Mouse (Mus musculus): ENCODE results near the gene Lifr.

The Lifr gene

DNA sequence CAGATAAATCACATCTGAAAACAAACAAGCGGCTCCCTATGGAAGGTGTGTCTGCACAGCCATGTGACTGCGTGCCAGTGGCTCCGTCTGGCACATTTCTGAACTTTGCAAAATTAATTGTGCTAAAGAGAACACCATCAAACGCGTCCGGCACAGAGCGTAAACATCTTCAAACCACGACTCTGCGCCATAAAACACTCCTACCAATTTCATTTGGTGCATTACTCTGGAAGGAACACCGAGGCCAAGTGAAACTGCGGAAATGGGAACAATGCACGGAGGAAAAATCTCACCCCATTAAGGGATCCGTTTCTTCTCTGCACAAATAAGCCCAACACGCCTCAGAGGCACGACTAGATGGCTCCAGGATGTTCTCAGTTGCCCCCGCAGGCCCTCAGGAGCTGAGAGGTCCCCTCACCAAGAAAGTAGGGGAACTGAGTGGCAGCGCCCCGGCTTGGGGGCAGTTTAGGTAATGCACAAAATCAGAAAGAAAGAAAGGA, 38.3 kb downstream of the Lifr start:
- DNase-seq (ENCODE audit: low spot score in 2 of 2): peak in 1 of 2 experiments; percentile 28

DNA sequence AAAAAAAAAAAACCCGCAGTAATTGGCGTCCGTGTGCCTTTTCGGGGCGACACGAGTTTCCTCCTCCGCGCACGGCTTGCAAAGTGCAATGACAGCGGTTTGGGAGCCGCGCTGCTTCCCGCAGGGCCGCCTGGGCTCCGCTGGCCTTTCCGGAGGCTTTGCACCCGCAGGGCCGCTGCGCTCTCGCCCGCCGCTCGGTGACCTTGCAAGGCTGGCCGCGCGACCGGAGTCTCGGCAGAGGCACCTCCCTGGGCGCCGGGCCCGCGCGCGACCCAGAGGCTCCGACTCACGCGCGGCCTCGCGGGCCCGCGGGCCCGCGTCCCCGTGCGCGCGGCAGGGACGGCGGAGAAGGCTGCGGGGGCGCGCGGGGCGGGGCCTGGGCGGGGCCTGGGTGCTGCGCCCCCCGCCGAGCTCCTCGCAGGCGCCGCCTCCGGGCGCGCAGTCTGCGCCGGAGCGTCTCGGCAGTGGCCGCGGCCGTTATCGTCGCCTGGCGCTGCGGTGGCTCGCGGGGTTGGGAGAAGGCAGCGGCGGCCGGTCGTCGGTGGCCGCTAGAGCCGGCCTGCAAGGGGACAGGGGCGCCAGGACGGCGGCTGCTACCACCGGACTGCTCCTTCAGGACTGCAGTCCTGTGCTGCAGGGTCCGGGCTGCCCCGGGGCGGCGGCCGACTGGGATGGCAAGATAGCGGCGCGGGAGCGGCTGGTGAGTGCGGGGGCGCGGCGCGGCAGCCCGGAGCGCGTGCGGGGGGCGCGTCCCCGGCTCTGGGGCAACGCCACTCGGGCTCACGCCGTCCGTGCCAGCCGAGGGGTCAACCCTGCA, 38.9 kb downstream of the Lifr start:
- peak; percentile 76 to 84 for DNase-seq (ENCODE audit: low spot score in 2 of 2)

DNA sequence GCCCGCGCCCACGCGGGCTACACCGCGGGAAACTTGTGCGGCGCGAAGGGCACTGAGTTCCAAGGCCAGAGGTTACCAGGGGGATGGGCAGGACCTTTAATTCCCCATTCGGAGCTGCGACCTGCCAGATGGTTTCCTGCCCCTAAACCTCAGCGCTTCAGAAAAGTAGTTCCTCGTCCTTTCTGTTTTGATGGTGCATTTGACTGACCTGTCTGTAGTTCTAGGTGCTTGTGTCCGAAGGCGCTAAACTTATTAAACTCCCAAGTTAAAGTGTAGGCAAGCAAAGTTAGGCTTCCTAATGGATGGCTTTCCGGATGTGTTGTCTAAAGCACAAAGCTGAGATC, 39.5 kb downstream of the Lifr start:
- no peak for DNase-seq (ENCODE audit: low spot score in 2 of 2)

DNA sequence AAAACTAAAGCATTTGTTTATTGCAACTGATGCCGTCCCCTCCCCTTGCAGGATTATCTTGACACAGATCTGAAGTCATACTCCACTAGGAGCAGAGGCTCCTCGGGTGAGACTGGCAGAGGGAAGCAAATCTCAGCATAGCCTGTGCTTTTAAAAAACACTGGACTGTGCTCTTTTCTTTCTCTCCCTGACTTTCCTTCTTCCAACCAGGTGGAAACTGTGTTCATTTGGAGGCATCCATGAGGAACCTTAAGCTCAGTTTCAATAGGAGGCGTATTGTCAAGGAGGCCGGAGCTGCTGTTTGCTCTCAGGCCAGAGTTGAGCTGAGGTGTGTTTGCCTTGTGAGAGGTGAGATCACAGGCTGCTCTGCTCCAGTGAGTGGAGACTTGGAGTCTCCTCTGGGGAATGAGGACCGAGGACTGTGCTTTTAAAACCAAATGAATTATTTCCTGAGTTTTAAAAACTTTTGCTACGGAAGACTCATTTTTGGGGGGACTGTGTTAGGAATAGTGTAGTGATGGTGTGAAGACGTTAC, 40.3 kb downstream of the Lifr start:
- no peak for DNase-seq (ENCODE audit: low spot score in 2 of 2)

DNA sequence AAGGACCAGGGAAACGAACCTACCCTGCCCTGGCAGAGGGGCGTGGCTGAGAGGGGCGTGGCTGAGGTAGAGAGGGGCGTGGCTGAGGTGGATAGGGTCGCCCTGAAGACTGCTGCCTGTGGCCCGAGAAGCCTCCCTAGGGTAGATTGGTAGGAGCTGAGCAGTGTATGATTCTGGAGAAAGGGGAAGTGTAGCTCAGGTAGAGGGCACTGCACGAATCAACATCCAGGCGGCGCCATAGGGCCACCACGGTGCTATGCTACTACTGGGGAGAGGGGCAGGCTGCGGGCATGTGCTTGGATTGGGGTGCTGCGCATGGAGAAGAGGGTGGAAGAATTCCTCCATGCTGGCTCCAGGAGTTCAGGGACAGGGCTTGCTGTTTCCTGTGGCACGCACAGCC, 42.3 kb downstream of the Lifr start:
- no peak for DNase-seq (ENCODE audit: low spot score in 2 of 2)

DNA sequence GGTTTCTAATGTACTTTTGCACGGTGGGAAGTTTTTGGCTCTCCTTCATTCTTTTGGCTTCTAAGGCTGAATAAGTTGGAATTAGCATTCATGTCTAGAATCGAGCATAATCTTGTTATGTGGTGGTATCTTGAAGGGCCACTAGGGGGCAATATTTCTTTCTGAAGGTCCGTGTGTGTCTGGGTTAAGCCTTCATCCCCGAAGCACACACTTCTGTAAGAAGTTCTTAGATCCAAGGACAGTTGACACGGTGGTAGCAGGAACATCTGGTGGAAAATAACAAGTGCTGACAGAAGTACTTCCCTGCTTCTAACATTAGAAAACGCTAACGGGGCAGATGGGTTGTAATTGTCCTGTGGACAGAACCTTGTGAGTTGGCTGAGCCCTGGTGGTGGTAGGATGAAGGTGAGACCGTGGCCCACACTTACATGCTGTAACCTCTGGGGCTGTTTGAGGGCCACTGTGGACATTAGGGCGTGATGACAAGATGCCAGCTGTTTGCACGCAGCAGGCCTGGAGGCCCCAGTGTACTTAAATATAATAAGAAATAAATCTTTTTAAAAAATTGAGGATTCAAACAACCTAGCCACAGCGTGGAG, 44.1 kb downstream of the Lifr start:
- no peak for DNase-seq (ENCODE audit: low spot score in 2 of 2)

DNA sequence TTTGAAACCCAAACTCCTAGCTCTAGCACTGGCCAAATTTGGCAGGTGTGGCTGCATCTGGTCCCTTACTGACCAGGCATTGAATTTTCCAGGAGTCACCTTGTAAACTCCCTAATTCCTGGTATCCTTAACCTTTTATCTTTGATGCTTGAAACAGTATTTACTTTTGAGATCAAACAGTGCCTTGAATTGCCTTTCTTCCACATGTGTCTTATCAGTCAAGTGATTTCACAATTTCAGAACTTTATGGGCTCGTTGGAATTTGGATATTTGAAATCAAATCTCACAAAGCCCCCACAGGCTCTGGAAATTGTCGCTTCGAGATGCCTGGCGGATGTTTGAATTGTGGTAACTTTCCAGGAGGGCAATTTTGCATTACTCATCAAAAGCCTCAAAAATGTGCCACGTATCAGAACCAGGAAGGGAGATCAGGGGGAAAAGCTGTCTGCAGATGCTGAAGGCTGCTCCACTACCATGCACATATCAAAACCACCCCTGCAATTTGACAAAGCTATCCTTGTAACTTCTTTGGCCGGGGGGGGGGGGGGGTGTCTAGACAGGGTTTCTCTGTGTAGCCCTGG, 45.7 kb downstream of the Lifr start:
- DNase-seq (ENCODE audit: low spot score in 2 of 2): no peak

DNA sequence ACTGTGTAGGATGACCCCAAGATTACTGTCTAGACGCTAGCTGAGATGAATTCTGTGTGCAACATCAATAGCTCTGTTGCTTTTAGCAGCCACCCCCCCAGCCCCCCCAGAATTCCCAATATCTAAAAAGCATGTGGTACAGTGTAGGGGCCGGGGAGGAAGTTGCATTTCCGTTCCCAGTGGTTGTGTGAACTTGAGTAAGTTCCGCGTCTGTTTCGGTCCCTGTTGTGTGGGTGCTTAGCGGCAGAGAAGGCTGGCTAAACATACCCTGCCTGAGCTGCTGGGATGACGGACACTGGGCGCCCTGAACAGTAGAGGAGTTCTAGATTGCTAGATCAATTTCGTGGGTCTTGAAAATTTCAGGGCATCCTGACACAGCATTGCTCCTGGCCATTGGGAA, 46.5 kb downstream of the Lifr start:
- no peak for DNase-seq (ENCODE audit: low spot score in 2 of 2)

DNA sequence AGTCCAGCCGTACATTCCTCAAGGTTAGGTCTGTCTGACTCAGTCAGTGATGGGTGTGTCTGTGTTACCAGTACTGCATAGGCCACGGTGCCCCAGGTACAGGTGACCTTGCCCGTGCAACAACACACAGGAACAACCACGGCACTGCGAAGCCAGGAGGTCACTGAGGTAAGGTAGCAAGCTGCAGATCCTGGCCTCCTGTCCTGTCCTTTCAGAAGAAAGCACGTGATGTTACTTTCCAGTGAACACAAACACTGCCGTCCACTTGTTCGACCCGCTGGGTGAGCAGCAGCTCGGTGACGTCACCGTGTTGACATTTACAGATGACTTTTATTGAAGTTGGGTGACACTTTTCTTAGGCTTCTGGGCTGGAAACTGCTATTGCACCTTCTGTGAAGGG, 47.2 kb downstream of the Lifr start:
- DNase-seq (ENCODE audit: low spot score in 2 of 2): peak; percentile 46 to 55

DNA sequence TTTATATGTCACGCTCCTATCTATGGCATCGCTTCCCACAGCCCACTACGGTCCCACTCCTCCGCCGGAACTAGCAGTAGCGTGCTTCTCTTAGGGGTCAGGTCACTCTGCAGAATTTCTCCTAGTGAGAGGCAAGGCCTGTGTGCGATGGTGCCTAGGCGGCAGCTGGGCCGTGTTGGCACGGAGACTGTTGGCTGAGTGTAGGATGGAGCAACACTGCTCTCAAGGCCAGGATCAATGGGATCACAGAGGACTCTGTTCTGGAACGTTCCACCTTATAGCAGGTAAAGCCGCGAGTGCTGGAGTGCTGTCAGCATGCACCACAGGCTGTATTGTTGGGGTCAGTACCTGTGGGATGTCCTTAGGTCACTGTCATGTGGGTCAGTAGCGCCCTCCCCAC, 48.1 kb downstream of the Lifr start:
- no peak for DNase-seq (ENCODE audit: low spot score in 2 of 2)

DNA sequence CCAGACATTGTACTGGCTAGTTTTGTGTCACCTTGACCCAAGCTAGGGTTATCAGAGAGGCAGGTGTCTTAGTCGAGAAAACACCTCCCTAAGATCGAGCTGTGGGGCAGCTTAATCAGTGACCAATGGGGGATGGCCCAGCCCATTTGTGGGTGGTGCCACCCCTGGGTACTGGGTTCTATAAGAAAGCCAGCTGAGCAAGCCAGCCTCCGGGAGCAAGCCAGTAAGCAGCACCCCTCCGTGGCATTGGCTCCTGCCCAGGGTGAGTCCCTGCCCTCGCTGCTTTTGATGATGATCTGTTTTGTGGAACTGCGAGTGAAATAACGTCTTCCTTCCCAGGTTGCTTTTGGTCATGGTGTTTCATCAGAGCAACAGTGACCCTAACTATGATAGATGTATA, 49.9 kb downstream of the Lifr start:
- no peak for DNase-seq (ENCODE audit: low spot score in 2 of 2)

DNA sequence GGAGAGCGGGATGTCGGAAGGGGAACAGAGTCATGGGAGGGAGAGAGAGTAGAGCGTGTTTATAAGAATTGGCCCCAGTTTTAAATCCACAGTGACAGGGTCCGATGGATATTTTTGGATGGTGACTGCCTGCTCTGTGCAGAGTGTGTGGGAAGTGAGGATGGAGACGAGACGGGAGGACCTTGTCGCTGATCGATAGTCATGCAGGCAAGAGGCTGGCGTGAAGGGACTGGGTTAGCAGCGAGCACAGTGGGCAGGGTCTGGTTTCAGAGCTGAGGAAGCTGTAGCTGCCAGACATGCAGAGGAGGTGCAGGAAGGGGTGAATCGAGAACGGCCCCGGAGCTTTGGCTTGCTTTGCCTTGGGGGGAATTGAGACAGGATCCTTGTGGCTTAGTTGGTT, 50.8 kb downstream of the Lifr start:
- no peak for DNase-seq (ENCODE audit: low spot score in 2 of 2)

DNA sequence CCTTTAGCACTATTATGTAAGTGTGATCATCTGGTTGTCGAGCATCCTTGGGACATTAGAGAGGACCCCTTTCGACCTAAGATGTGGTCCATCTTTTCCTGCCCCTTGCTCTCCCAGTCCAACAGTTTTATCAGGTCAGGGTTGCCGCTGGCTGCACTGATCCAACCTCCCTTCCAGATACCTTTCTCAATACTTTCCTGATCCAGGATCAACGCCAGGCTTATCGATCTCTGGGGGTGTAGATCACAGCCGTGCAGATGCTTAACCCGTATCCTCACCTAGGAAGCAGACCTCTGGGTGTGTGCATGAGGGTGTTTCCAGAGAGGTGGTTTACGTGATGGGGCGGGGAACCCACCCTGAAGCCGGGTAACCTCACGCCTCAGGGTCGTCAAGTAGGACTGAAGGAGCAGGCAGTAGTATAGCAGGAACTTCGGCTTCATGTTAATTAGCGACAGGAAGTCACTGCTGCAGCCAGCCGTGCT, 53.3 kb downstream of the Lifr start:
- DNase-seq (ENCODE audit: low spot score in 2 of 2): no peak

DNA sequence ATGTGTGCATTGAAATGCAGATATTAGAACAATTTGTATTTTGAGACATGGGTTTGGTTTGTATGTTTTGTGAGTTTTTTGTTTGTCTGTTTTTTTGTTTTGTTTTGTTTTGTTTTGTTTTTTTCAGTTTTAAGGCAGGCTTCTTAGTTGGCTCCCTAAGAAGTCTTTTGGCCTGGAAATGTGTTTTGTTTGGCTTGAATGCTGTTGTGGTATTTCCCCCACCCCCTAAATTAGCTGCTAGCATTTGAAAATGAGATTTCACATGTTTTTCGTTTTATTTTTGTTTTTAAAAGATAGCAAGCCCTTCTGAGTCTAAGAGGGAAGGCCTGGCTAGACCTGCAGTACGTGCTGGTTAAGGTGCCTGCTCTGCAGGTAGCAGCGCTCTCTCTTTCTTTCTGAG, 54.1 kb downstream of the Lifr start:
- DNase-seq (ENCODE audit: low spot score in 2 of 2): no peak

DNA sequence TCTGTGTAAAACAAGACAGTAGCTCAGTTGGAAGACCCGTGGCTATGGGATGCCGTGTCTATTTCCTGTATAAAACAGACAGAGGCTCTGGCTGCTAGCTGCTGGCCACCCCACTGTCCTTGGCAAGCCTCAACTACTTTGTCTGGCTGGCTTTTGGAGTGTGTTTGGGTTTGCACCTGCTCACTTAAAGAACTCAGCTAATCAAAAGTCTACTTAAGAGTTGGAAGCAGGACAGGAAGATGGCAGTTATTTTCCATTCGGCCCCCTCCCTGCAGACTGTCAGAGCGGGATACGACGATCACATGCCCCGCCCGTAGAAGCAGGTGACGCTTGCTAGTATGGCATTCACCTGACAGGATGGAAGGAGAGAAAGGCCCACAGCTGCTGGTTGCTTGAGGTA, 54.5 kb downstream of the Lifr start:
- no peak for DNase-seq (ENCODE audit: low spot score in 2 of 2)

DNA sequence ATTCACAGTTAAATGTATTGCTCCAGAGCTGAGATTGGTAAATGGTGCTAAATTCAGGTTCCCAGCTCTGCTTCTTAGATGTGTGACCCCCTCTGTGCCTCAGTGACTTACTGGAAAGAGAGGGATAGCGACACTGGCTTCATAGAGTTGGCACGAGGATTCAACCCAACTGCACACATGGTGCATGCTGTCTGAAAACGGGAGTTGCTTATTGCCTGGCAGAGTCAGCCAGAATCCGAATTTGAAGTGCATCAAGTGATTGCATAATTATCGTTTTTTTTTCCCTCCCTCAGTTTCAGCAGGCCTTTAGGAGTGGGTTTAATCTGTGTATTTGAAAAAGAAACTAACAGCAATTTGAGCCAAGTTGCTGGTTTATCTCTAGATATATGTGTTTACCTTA, 55.1 kb downstream of the Lifr start:
- DNase-seq (ENCODE audit: low spot score in 2 of 2): no peak

DNA sequence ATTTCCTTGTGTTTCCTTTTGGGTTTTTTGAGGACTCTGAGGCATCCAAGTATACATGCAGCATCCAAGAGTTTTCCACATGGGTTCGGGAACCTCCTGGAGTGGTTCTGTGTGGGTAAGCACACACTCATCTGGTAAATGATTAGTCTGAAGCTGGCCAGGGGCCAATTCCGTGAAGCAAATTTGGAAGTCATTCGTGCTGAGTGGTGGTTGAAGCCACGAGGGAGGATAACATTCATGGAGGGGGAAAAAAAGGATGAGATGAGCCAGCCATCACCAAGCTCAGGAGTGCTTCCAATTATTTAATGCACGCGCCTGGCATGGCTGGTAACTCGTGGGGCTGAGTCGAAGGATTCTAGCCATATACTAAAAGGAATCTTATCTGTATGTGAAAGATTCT, 56.1 kb downstream of the Lifr start:
- DNase-seq (ENCODE audit: low spot score in 2 of 2): no peak

DNA sequence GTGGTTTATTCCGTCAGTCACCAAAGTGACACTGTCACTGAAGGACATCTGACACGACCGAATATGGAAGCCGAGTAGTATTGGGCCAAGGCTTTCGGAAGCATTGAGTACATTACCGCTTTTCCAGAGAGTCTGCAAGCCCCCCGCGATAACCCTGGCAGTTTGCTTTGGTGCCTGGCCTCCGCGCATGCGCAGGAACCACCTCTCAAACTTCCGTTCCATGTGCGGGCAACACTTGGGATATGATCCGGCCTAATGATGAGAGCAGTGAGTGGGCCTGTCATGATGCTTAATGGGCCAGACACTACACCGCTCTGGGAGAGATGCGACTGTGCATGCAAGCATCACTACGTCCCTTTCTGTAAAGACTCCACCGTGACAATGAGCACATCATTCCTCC, 59.4 kb downstream of the Lifr start:
- no peak for DNase-seq (ENCODE audit: low spot score in 2 of 2)

DNA sequence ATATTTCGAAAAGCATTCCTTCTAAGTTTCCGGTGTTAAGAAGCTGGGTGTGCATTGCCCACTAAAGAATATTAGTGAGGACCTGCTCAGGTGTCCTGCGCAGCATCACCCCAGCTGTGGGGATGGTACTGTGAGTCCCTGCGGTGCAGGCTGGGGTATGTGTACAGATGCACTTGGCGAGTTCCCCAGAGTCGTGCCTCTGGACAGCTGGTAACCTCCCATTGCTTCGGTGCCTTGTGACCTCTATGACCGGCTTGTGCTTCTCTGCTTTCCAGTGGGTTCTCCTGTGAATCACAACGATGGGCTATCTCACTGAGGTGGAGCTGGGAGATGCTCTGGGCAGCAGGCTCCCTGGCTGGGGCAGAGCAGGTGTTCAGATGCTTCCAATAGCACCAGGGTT, 60.2 kb downstream of the Lifr start:
- DNase-seq (ENCODE audit: low spot score in 2 of 2): no peak

DNA sequence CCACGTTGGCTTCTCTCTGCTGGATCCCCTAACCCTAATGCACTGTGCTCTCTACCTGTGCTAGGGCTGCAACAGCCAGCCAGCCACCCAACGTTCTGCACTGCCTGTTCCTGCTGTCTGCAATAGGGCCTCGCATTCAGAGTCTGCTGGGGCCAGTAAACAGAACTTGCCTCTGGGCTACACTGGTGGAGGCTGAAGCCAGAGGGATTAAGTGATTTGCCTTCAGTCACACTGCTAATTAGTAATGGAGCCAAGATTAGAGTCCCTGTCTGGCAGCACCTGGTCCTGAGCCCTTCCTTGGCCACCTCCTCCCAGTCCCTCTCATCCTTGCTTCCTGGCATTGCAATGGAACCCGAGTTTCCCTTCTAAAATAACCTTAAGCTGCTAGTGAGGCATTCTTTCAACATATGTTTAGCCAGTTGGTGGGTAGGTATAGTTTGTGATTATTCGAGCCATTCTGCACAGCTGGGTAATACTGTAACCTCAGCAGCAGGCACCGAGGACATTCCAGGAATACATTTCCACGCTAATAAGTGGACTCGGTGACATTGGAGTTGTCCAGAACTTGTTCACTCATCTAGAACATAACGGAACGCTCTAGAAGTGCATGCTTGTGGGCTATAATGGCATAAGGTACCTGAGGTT, 61.8 kb downstream of the Lifr start:
- DNase-seq (ENCODE audit: low spot score in 2 of 2): no peak

DNA sequence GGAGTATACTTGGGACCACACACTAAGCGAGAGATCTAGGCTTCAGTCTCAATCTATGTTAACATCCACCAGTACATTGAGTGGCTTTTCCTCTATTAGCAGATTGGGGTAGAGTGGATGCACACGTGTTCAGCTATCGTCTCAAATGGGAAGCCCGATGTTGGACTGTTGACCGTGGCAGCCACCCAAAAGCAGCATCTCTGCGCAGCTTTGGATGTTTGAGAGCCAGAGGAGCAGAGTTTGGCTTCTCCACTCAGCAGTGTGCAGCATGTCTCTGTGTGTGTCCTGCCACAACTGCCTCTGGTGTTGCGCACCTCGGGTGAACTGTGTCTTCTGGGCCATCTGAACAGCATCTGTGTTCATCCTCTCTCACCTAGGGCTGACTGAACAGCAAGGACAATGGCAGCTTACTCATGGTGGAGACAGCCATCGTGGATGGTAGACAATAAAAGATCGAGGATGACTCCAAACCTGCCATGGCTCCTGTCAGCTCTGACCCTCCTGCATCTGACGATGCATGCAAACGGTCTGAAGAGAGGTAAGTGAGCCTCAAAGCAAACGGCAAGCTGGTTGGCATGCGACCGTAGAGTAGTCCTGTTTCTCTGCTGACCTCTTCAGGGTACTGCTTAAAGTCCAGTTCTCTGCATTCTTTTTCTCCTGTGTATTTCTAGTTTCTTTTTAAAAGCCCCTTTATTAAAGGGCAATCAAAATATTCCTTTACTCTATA, 63.8 kb downstream of the Lifr start:
- no peak for DNase-seq (ENCODE audit: low spot score in 2 of 2)

DNA sequence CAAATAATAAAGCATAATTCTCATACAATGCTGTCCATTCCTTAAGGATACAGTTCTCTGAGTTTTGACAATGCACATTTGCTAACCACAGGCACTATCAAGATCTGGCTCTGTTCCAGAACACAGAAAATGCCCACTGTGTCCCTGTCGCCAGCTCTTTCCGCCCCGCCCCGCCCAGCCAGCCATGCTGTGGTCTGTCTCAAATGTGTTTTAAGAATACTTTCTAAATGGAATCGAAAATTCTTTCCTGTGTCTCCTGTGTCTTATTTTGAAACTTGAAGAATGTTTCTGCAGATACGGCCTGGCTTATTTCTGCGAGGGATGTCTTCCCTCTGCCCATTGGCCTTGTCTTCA, 64.3 kb downstream of the Lifr start:
- no peak for DNase-seq (ENCODE audit: low spot score in 2 of 2)
